Mouse (Mus musculus): Measurements from ENCODE around the gene Vmn1r200. TPM values are rescaled to one million over a fixed set of nuclear protein-coding genes. Genes with fewer than 3 reads are reported as not detected.
"Not testable (repeated sequence)": the region's sequence is repeated elsewhere in the genome, so short reads cannot be mapped to it uniquely, and the experiment has no call there.

The Vmn1r200 gene
- not detected for total RNA-seq (2021)

DNA sequence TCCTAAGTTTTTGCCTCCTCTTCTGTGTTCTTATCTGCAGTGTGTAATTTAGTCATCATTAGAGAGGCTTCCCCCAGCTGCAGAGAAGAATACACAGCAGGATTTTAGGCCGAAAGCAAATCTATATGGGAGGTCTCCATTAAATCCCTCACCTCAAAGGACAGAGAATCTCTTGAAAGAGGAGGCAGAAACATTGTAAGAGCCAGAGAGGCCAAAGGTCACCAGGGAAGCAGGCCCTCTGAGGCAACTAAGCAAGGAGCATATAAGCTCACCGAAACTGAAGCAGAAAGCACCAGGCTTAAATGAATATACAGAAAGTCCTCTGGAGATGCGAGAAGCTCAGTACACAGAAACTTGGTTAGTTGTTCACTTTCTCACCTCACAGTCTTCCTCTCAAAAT lies at the start of gene Vmn1r200:
Gene Vmn1r200, plus strand, starts transcription at position 301 of the 400 bp plus-strand sequence.
- no peak for DNase-seq (ENCODE audit: extremely low spot score in 1 of 2, low spot score in 1 of 2)

DNA sequence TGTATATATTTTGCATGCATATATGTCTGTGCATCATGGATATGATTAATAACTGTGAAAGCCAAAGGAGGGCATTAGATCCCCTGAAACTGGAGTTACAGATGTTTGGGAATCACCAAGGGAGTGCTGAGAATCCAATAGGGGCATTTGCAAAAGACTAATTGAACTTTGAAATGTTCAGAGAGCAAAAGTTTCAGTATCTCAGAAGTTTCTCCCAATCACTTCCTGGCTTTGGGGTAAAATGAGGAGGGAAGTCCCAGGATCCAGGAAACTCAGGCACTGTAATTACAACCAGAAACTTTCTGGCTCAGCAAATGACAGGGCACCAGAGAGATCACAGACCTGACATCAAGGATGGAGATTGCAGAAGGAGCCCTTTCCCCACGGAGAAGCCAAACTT lies 40.1 kb upstream of the Vmn1r200 start, which contains the start of gene Vmn1r198:
Gene Vmn1r198, plus strand, starts transcription at position 301 of the 400 bp plus-strand sequence.
- no peak for DNase-seq (ENCODE audit: extremely low spot score in 1 of 2, low spot score in 1 of 2)

DNA sequence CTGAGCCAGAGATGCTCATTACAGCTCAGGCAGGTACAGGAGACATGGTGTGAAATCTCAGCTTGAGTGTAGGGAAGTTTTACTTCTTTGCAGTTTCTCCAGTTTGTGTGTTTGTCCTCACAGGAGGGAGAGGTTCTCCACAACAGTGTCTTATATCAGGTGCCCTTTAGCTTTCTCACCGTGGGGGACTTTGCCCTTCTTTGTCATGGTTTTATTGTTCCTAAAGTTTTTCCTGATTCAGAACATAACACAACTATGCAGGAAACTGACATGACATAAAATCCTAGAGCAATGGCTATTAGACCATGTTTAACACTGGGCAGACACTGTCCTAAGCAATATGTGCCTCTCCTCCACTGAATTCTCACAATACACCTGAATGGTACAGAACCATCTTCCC lies 39.4 kb upstream of the Vmn1r200 start:
- no peak for DNase-seq (ENCODE audit: extremely low spot score in 1 of 2, low spot score in 1 of 2)

DNA sequence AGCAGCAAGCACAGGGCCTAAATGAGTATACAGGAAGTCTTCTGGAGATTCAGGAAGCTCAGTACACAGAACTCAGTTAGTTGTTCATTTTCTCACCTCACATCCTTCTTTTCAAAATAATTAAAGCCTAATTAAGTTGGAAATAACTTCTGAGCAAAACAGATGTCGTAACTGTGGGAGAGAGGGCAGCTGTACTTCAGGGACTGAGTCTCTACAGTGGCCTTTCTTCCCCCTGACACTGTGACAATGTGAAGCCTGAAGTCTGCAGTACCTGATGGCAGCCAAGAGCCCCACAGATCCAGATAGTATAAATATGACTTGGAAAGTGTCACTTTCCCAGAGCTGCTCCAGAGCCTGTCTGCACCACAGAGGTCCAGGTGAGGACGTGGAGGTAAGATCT lies 10.7 kb upstream of the Vmn1r200 start, which contains the start of gene Vmn1r199:
Gene Vmn1r199, plus strand, starts transcription at position 301 of the 400 bp plus-strand sequence.
- no peak for DNase-seq (ENCODE audit: extremely low spot score in 1 of 2, low spot score in 1 of 2)

DNA sequence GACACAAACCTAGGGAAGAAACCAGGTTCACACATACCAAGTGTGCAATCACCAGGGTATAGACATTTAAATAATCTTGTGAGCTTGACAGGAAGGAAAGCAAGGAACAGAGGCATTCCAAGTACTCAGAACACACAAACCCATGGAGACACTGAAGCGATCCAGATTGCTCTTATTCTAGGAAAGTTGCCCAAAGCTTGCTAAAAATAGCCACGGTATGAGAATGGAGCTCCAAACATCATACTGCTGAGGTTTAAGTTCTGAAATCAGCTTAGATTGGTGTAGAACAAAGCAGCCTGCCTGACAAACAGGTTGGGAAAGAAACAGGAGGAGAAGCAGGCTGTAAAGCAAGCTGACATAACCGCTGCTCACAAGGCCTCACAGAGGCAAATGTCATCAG lies 9.0 kb upstream of the Vmn1r200 start:
- not testable (repeated sequence) for DNase-seq (ENCODE audit: extremely low spot score in 1 of 2, low spot score in 1 of 2)

DNA sequence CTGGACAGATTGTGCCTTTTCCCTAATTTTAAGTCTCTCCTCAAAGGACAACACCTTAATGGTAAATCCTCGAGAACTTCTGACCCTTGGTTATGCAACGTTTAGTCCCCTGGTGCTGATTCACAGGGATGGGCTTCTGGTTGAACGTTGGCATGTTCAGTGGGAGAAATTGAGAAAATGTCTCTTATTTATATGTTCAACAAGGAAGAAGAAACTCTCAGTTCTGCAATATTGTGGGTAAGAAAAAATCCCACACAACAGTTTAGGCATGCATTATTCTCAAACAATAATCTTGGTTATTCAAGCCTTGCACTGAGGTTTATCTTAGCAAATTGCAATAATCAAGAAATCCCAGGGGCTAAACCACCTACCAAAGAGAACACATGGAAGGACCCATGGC lies 6.8 kb upstream of the Vmn1r200 start:
- no peak for DNase-seq (ENCODE audit: extremely low spot score in 1 of 2, low spot score in 1 of 2)

DNA sequence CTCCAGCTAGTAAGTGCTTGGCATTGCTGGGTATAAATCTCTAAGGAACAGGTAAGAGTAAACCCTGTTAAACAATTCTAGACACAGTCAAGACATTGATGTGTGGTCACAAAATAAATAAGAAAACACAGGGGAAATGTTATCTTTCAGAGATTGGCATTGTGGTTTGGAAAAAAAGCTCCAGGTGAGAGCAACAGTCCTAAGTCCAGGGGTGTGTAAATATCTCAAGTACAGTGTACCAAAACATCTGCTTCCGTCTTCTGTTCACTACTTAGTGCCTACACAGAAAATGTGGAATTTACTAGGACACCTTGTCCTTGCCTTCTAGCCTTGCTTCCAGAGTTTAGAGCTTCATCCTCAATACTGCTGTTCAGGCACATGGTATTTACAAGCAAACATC lies 3.1 kb upstream of the Vmn1r200 start:
- DNase-seq (ENCODE audit: extremely low spot score in 1 of 2, low spot score in 1 of 2) = no peak

DNA sequence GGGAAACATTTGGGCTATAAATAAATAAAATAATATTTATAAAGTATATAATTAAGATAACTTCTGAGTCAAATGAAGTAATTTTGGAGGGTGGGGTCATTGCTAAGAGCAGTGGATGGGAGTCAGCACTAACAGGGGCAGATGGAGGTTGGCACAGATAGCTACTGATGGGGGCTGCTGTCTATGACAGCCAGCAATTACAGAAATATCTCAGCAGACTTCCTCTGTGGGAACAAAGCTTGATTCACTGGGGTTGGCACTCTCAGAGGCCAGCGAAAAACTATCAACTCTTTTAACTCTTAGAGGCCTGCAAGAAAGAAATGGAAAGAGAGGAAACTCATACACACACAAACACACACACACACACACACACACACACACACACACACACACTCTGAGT lies 12.8 kb downstream of the Vmn1r200 start:
- no peak for DNase-seq (ENCODE audit: extremely low spot score in 1 of 2, low spot score in 1 of 2)

Other genes with a start within 250 kb of the Vmn1r200 start
- not detected for gene Vmn1r191, start 206.4 kb upstream of the Vmn1r200 start, total RNA-seq (2021)
- not detected for gene Vmn1r192, start 199.2 kb upstream of the Vmn1r200 start, total RNA-seq (2021)
- gene Vmn1r193, start 167.2 kb upstream of the Vmn1r200 start, total RNA-seq (2021) = not detected
- not detected for gene Vmn1r194, start 146.2 kb upstream of the Vmn1r200 start, total RNA-seq (2021)
- gene Vmn1r195, start 119.9 kb upstream of the Vmn1r200 start, total RNA-seq (2021) = not detected
- not detected for gene Vmn1r196, start 100.5 kb upstream of the Vmn1r200 start, total RNA-seq (2021)
- gene Vmn1r197, start 65.8 kb upstream of the Vmn1r200 start, total RNA-seq (2021) = not detected
- not detected for gene Vmn1r198, start 40.0 kb upstream of the Vmn1r200 start, total RNA-seq (2021)
- gene Vmn1r199, start 10.6 kb upstream of the Vmn1r200 start, total RNA-seq (2021) = not detected
- not detected for gene Vmn1r201, start 81.5 kb downstream of the Vmn1r200 start, total RNA-seq (2021)
- under 1 TPM in 1 of 2 experiments, not detected in 1; 0.07 TPM for gene Vmn1r202, start 115.0 kb downstream of the Vmn1r200 start, total RNA-seq (2021)
- not detected for gene Vmn1r203, start 127.7 kb downstream of the Vmn1r200 start, total RNA-seq (2021)
- gene Vmn1r204, start 162.8 kb downstream of the Vmn1r200 start, total RNA-seq (2021) = not detected
- not detected for gene Vmn1r205, start 202.6 kb downstream of the Vmn1r200 start, total RNA-seq (2021)
- not detected for gene Vmn1r206, start 233.9 kb downstream of the Vmn1r200 start, total RNA-seq (2021)